Mouse (Mus musculus): Measurements from ENCODE around the gene Sorbs1.

Gene Sorbs1

GRCm38 (mm10) chr19:40253768-40254167, 259.8 kb downstream of the Sorbs1 start:
- DNase-seq, result no peak

GRCm38 (mm10) chr19:40251115-40251514, 262.5 kb downstream of the Sorbs1 start:
- DNase-seq, result no peak

GRCm38 (mm10) chr19:40249352-40249751, 264.2 kb downstream of the Sorbs1 start:
- no peak for DNase-seq

- no peak for DNase-seq
These were observed 265.1 kb downstream of the Sorbs1 start for GRCm38 (mm10) chr19:40248476-40248875.

GRCm38 (mm10) chr19:40247268-40247666, 266.3 kb downstream of the Sorbs1 start:
- no peak for DNase-seq

GRCm38 (mm10) chr19:40246646-40247267, 266.8 kb downstream of the Sorbs1 start:
- DNase-seq, result no peak

Data from right cerebral cortex, postnatal 25 days (tissue).